Mouse (Mus musculus) intestine, postnatal 0 days (tissue): ENCODE measurements around the gene Wdr63. TPM values are rescaled to one million over a fixed set of nuclear protein-coding genes. Genes with fewer than 3 reads are reported as not detected.
"Not testable (repeated sequence)": the region's sequence is repeated elsewhere in the genome, so short reads cannot be mapped to it uniquely, and the experiment has no call there.

Experiments used
- ATAC-seq: fragments of 200-750 bp; cut with Nextera tagmentation; 2 replicates; pipeline ENCODE4 v1.8.0; 2017; ENCODE audit warnings: mild to moderate bottlenecking, moderate TSS enrichment, moderate library complexity
- H3K27ac ChIP-seq: fragments of 300-500 bp; sonication (generic); 2 replicates; pipeline ENCODE4 v1.5.1; 2014; ENCODE audit warnings: mild to moderate bottlenecking, low read depth, low read length, moderate library complexity
- H3K27me3 ChIP-seq: fragments of 300-500 bp; sonication (generic); replicated peaks from 2 replicates; pipeline ENCODE4 v1.6.1; 2014; ENCODE audit warnings: low read length, mixed read lengths; ENCODE audit not compliant: control insufficient read depth, insufficient read depth
- H3K36me3 ChIP-seq: fragments of 300-500 bp; sonication (generic); 2 replicates; pipeline ENCODE4 v1.6.1; 2014; ENCODE audit warnings: mild to moderate bottlenecking, moderate library complexity; ENCODE audit not compliant: control insufficient read depth, insufficient read depth
- H3K4me1 ChIP-seq: fragments of 300-500 bp; sonication (generic); replicated peaks from 2 replicates; pipeline ENCODE4 v1.6.1; 2014; ENCODE audit warnings: antibody characterized with exemption, low read length, mixed read lengths; ENCODE audit not compliant: control insufficient read depth, insufficient read depth
- H3K4me2 ChIP-seq: fragments of 300-500 bp; sonication (generic); replicated peaks from 2 replicates; pipeline ENCODE4 v1.6.1; 2014; ENCODE audit warnings: low read depth, mild to moderate bottlenecking, moderate library complexity
- H3K4me3 ChIP-seq: fragments of 300-500 bp; sonication (generic); 2 replicates; pipeline ENCODE4 v1.5.1; 2014; ENCODE audit warnings: low read depth, low read length
- H3K9ac ChIP-seq: fragments of 300-500 bp; sonication (generic); 2 replicates; pipeline ENCODE4 v1.6.1; 2014; ENCODE audit warnings: mild to moderate bottlenecking, low read depth, low read length
- H3K9me3 ChIP-seq: fragments of 300-500 bp; sonication (generic); 2 replicates; pipeline ENCODE4 v1.6.1; 2016; ENCODE audit warnings: mixed run types; ENCODE audit not compliant: control insufficient read depth
- CTCF ChIP-seq: sonication (generic); IDR thresholded peaks from 2 replicates; pipeline ENCODE4 v1.5.1; 2016; ENCODE audit warnings: low read depth, mild to moderate bottlenecking, control low read depth, antibody characterized with exemption, moderate library complexity
- WGBS: fragments of 180-500 bp; shearing (Covaris S2); extraction: QIAGEN DNeasy Blood & Tissue Kit; methylation state at CpG from one replicate; pipeline ENCODE4 v1.1.7; 2014; 5-methylcytosine and 5-hydroxymethylcytosine counted together
- polyA plus RNA-seq: library from polyadenylated mRNA; unstranded; fragments of >200 nt; fragmentation: Nextera tagmentation; extraction: Ambion mirVana; gene quantifications from 2 replicates; pipeline ENCODE4 v1.2.1, GENCODE M21; 2015

Wdr63 gene
- polyA plus RNA-seq, 1 experiment from 2014 or later = 1.0 TPM

DNA sequence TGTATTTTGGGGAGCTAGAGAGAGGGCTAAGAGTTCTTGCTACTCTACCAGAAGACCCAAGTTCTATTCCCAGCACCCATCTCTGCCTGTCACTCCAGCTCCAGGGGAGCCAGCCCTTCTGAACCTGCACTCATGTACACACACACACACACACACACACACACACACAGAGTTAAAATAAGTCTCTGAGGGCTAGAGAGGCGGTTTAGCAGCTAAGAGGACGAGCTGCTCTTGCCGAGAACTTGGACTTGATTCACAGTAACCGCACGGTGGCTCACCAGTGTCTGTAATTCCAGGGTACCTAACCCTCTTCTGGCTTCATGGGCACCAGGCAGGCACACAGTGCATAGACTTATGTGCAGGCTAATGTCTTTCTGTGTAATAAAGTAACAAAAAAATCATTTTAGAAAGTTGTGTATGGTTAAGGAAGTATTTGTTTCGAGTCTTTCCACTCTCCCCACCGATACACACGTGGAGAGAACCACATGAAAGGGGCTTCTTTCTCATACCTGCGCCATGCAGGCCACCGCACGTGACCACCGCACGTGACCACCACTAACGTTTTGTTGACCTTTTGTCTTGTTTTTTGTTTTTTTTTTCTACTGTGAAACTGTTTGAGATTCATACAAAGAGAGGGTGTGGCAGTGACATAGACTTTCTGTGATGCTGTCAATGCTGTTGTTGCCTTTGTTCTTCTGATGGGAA is 103.4 kb downstream of the Wdr63 start:
- peaks cover 24% of the 10 kb centered on the region for H3K36me3 ChIP-seq
- no peak for ATAC-seq
- no peak for TF ChIP-seq CTCF
- H3K27me3 ChIP-seq = no peaks in the 10 kb centered on the region
- H3K27ac ChIP-seq = no peak overlapping the region
- H3K4me1 ChIP-seq = no peaks in the 10 kb centered on the region
- 93% methylated on average over 14 of the region's 14 CpGs for WGBS
- no peak overlapping the region for H3K4me3 ChIP-seq
- no peaks in the 10 kb centered on the region for H3K9me3 ChIP-seq
- no peak overlapping the region for H3K4me2 ChIP-seq
- no peak overlapping the region for H3K9ac ChIP-seq

DNA sequence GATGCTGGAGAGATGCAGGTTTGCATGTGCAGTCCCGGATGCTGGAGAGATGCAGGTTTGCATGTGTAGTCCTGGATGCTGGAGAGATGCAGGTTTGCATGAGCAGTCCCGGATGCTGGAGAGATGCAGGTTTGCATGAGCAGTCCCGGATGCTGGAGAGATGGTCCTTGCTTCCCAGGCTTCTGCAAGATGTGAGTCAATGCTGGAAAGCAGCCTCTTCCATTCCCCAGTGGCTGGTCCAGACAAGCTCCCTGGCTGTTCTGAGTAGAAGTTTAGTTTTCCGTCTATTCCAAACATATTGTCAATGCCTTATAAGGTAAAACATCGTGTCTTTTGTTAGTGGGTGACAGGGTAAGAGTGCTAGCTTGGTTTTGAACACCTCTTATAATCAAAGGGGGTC is 111.4 kb downstream of the Wdr63 start:
- H3K36me3 ChIP-seq, H3K27me3 ChIP-seq, H3K9me3 ChIP-seq, H3K4me3 ChIP-seq, H3K4me2 ChIP-seq, H3K4me1 ChIP-seq, H3K27ac ChIP-seq, H3K9ac ChIP-seq, ATAC-seq: not testable (repeated sequence)
- WGBS = 77% methylated on average over 4 of the region's 5 CpGs

DNA sequence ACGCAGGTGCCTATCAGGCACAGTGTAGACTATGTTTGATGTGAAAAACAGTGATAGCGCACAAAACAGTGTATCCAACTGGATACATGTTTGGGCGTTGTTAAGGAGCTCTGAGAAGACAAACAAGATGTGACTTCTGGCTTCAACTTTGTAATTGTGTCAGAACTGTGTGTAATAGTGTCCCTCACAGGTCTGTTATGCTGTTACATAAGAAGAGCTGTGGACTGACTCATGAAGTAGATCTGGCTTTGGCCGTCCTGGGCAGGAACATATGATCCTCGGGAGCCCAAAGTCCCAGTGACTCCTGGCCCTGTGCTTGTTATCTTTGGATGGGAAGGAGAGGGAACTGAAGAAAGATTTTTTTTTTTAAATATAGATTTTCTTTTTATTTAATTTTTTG is 112.4 kb downstream of the Wdr63 start:
- WGBS = 66% methylated on average over 5 of the region's 5 CpGs

DNA sequence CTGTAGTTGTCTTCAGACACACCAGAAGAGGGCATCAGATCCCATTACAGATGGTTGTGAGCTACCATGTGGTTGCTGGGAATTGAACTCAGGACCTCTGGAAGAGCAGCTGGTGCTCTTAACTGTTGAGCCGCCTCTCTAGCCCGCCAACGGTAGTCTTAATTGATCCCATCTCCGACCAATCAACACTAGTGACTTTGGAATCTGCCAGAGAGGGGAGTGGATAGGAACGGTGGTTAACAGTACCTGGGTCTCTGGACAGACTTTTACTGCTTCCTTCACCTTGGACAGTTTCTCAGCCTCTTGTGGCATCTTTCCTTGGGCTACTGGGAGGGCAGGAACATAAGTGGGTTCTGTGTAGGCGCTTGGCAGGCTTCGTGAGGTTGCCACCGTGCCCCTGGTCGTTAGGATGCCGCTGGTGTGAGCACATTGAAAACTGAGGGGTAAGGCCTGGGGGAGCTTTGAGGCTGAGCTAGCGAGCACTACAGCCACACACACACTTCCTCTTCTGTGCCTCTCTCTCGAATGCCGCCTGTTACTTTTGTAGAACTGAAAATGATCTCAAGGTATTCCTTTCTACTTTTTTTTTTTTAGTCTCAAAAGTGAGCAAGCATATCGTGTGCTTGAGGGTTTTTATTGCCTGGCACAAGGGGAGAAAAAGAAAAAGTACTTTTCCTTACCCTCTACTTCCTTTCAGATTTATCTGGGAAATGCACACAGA is 114.3 kb downstream of the Wdr63 start:
- TF ChIP-seq CTCF = 0 out of 2 replicates have a peak, but pooled peaks have one; percentile 3
- H3K9me3 ChIP-seq = no peaks in the 10 kb centered on the region
- H3K4me2 ChIP-seq = no peak overlapping the region
- no peak overlapping the region for H3K9ac ChIP-seq
- 0 out of 2 replicates have a peak, but pooled peaks cover 4% of the 10 kb centered on the region for H3K4me1 ChIP-seq
- H3K4me3 ChIP-seq = no peak overlapping the region
- no peak for ATAC-seq
- no peak overlapping the region for H3K27ac ChIP-seq
- H3K36me3 ChIP-seq = no peaks in the 10 kb centered on the region
- H3K27me3 ChIP-seq = no peaks in the 10 kb centered on the region
- WGBS = 70% methylated on average over 14 of the region's 14 CpGs

More for the DNA sequence above, 112.4 kb downstream of the Wdr63 start:
- H3K4me3 ChIP-seq = no peak overlapping the region
- H3K9ac ChIP-seq = no peak overlapping the region
- no peaks in the 10 kb centered on the region for H3K27me3 ChIP-seq
- no peak overlapping the region for H3K27ac ChIP-seq
- TF ChIP-seq CTCF = no peak
- H3K4me2 ChIP-seq = no peak overlapping the region
- no peaks in the 10 kb centered on the region for H3K9me3 ChIP-seq
- H3K4me1 ChIP-seq = 0 out of 2 replicates have a peak, but pooled peaks cover 2% of the 10 kb centered on the region
- peaks cover 3% of the 10 kb centered on the region for H3K36me3 ChIP-seq
- ATAC-seq = no peak

DNA sequence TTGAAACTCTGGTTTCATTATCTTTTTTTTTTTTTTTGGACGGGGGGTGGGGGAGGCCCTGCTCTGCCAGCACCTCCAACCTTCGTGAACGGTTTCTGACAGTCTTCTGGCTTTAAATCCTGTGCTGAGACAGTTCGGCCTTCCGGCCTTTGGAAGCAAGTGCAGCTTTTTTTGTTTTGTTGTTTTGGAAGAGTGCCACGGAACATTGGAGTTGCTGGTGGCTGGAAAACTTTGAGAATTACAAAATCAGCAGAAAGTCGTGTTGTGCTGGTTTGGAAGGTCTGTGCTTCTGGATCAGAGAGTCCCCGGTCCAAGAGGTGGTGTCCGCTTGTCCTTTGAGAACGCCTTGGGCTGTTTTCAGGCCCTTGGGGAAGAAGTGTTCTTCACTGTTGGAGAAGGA is 115.1 kb downstream of the Wdr63 start:
- Histone ChIP-seq H3K4me3 (no peak overlapping the region), H3K27me3 (no peaks in the 10 kb centered on the region), H3K9ac (no peak overlapping the region), H3K4me2 (no peak overlapping the region), H3K27ac (no peak overlapping the region), H3K36me3 (no peaks in the 10 kb centered on the region), H3K4me1 (0 out of 2 replicates have a peak, but pooled peaks cover 4% of the 10 kb centered on the region), H3K9me3 (no peaks in the 10 kb centered on the region)
- 67% methylated on average over 10 of the region's 10 CpGs for WGBS
- ATAC-seq = no peak
- no peak for TF ChIP-seq CTCF

DNA sequence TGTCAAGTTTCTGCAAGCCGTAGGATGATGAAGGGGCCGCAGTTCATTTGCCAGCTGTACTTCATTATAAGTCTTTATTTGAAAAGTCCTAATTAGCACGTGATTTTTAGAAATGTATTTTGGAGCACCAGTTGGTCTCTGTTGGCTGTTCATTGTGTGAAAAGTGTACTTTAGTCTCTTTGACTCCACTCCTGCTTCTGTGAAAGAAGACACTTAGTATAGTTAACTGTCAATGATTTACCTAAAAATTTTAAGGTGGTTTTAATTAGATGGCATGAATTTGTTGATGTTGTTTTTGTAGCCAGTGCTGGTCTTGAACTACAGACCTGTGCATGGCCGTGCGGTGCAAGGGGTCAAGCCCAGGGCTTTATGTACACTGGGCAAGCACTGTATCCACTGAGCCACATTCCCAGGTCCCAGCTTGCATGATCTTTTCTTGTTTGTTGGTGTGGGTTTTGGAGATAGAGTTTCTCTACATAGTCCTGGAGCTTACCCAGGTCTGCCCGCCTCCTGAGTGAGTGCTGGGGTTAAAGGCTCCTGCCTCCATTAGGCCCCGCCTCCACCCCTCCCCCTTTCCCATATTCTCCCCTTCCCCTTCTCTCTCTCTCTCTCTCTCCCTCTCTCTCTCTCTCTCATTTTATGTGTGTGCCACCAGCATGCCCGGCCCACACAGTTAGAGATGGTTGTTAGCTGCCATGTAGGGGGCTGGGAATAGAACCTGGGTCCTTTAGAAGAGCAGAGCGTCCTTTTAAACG is 115.8 kb downstream of the Wdr63 start:
- Histone ChIP-seq H3K36me3 (no peaks in the 10 kb centered on the region), H3K4me3 (no peak overlapping the region), H3K27me3 (no peaks in the 10 kb centered on the region), H3K27ac (no peak overlapping the region), H3K9ac (no peak overlapping the region), H3K4me1 (0 out of 2 replicates have a peak, but pooled peaks cover 4% of the 10 kb centered on the region), H3K9me3 (no peaks in the 10 kb centered on the region), H3K4me2 (0 out of 2 replicates have a peak overlapping the region, but pooled peaks have one; percentile 44)
- ATAC-seq = no peak
- TF ChIP-seq CTCF = no peak
- WGBS = 79% methylated on average over 10 of the region's 10 CpGs
